Mouse (Mus musculus): ENCODE data around the gene Sipa1l3. TPM values are rescaled to one million over a fixed set of nuclear protein-coding genes. Genes with fewer than 3 reads are reported as not detected.

Sipa1l3 gene
- polyA plus RNA-seq, 1 experiment from 2014 or later: 9.7 TPM

DNA sequence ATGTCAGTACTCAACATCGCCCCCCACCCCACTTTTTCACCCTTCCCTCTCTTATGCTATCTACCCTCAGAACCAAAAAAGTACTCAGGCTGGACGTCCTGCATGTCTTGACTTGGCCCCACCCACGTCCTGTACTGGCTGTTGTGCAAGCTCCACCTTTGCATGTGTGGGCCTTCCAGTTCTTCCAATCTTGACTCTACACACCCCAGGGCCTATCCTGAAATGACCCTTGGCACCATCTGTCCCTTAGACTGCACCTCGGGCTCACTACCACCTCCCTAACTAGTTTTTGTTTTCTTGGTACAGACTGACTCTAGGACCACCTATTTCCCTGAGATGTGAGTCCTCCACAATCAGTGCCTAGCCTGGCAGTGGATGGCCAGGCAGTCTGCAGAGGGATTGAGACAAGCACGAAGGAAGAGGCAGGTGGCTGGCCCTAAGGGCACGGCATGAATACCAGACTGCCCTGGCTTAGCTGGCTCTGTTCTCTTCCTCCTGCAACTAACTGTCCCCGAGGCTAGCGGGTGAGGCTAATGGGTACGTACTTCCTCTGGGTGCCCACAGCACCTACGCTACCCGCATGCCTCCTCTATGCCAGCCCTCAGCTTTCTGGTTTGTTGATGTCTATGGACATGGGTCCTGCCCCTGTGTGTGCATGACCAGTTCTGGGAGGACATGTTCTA, 71.2 kb downstream of the Sipa1l3 start:
- no peaks in the 10 kb centered on the region for H3K36me3 ChIP-seq (ENCODE audit: control insufficient read depth, insufficient read depth, low read length)
- no peak overlapping the region for H3K4me3 ChIP-seq (ENCODE audit: low read depth, low read length)
- H3K27ac ChIP-seq (replicated peaks): no peak overlapping the region
- H3K27me3 ChIP-seq (ENCODE audit: control insufficient read depth, insufficient read depth, low read length): no peaks in the 10 kb centered on the region
- peak; percentile 56 for DNase-seq (ENCODE audit: low spot score)
- TF ChIP-seq CTCF (IDR thresholded peaks at IDR 0.05; ENCODE audit: low read depth): no peak
- TF ChIP-seq EP300 (optimal IDR thresholded peaks at IDR 0.05): no peak
- no peak overlapping the region for H3K4me2 ChIP-seq (replicated peaks; ENCODE audit: low read depth)
- H3K9ac ChIP-seq (ENCODE audit: low read length): no peak overlapping the region; the same call in 1 of the 2 replicates
- no peaks in the 10 kb centered on the region for H3K9me3 ChIP-seq (ENCODE audit: control insufficient read depth, low read length)
- 0 out of 2 replicates have a peak, but pooled peaks have one; percentile 30 for ATAC-seq (ENCODE audit: low FRiP score, low TSS enrichment)
- WGBS: 76% methylated on average over 11 of the region's 11 CpGs
- no peaks in the 10 kb centered on the region for H3K4me1 ChIP-seq (replicated peaks; ENCODE audit: control insufficient read depth, insufficient read depth)

DNA sequence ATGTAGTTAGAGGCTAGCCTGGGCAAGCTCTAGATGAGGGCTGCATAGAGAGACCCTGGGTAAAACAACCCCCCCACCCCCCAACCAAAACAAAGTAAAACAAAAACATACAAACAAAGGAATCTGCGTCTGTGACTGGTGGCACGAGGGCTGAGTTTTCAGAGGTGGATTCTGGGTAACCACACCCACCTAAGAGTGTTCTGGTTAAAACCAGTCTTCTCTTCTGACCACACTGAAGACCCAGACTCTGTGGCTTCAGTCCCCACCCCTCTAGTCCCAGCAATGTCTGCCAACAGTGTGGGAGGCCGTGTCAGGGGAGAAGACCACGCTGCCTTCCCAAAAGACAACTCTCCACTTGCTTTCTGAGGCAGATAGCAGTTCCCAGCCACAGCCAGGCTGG, 72.3 kb downstream of the Sipa1l3 start:
- TF ChIP-seq CTCF (IDR thresholded peaks at IDR 0.05; ENCODE audit: low read depth): no peak
- no peak for TF ChIP-seq EP300 (optimal IDR thresholded peaks at IDR 0.05)
- Histone ChIP-seq H3K9ac (ENCODE audit: low read length) (no peak overlapping the region), H3K4me3 (ENCODE audit: low read depth, low read length) (no peak overlapping the region), H3K9me3 (ENCODE audit: control insufficient read depth, low read length) (no peaks in the 10 kb centered on the region), H3K4me1 (replicated peaks; ENCODE audit: control insufficient read depth, insufficient read depth) (0 out of 2 replicates have a peak, but pooled peaks cover 2% of the 10 kb centered on the region), H3K4me2 (replicated peaks; ENCODE audit: low read depth) (no peak overlapping the region), H3K27me3 (ENCODE audit: control insufficient read depth, insufficient read depth, low read length) (no peaks in the 10 kb centered on the region), H3K27ac (replicated peaks) (no peak overlapping the region), H3K36me3 (ENCODE audit: control insufficient read depth, insufficient read depth, low read length) (no peaks in the 10 kb centered on the region)
- WGBS: 65% methylated on average over 4 of the region's 4 CpGs
- no peak for DNase-seq (ENCODE audit: low spot score)
- no peak for ATAC-seq (ENCODE audit: low FRiP score, low TSS enrichment)

DNA sequence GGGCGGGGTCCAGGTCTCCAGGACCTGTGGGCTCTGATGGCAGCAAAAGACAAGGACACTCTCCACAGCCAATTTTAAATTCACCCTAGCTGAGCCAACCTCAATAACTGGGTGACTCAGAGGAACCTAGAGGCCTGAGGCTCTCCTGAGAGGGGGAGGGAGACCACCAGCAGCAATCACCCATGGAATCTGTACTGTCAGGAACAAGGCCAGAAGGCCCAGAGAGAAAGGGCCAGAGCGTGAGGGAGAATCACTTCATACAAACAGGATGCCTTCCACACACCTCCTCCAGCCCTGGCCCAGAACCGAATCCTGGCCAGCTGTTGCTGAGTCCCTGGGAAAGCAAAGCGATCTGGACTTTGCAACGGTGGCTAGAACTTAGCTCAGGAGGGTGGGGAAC, 73.9 kb downstream of the Sipa1l3 start:
- no peak for DNase-seq (ENCODE audit: low spot score)
- H3K4me1 ChIP-seq (replicated peaks; ENCODE audit: control insufficient read depth, insufficient read depth): peaks cover 2% of the 10 kb centered on the region; the same call in 1 of the 2 replicates
- ATAC-seq (ENCODE audit: low FRiP score, low TSS enrichment): peak; percentile 22; the same call in 1 of the 2 replicates
- WGBS: 39% methylated on average over 5 of the region's 5 CpGs
- H3K4me2 ChIP-seq (replicated peaks; ENCODE audit: low read depth): no peak overlapping the region
- no peaks in the 10 kb centered on the region for H3K36me3 ChIP-seq (ENCODE audit: control insufficient read depth, insufficient read depth, low read length)
- TF ChIP-seq EP300 (optimal IDR thresholded peaks at IDR 0.05) (no peak), CTCF (IDR thresholded peaks at IDR 0.05; ENCODE audit: low read depth) (no peak)
- H3K4me3 ChIP-seq (ENCODE audit: low read depth, low read length): no peak overlapping the region
- H3K27ac ChIP-seq (replicated peaks): peak overlapping the region; percentile 61; the same call in 1 of the 2 replicates
- H3K27me3 ChIP-seq (ENCODE audit: control insufficient read depth, insufficient read depth, low read length): no peaks in the 10 kb centered on the region
- H3K9ac ChIP-seq (ENCODE audit: low read length): no peak overlapping the region
- no peaks in the 10 kb centered on the region for H3K9me3 ChIP-seq (ENCODE audit: control insufficient read depth, low read length)

DNA sequence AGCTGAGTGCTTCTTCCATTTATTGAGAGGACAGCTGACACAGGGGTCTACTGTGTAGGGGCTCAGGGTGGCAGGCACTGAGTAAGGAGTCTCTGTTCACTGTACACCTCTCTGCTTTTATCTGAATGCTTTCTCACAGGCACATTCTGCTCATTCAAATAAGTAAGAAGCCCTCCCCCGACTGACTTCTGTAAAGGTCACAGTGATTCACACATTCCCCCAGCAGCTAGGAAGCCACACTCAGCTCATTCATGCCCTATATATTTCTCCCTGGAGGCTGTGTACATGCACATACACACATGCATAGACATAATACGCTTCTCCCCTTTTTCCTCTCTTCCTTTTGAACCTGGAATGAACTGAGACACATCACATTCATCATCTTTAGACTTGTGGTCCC, 74.4 kb downstream of the Sipa1l3 start:
- TF ChIP-seq EP300 (optimal IDR thresholded peaks at IDR 0.05) (no peak), CTCF (IDR thresholded peaks at IDR 0.05; ENCODE audit: low read depth) (no peak)
- peak; percentile 36; the same call in 1 of the 2 replicates for ATAC-seq (ENCODE audit: low FRiP score, low TSS enrichment)
- peaks cover 2% of the 10 kb centered on the region for H3K4me1 ChIP-seq (replicated peaks; ENCODE audit: control insufficient read depth, insufficient read depth)
- WGBS: 46% methylated on average over 2 of the region's 2 CpGs
- no peaks in the 10 kb centered on the region for H3K9me3 ChIP-seq (ENCODE audit: control insufficient read depth, low read length)
- no peaks in the 10 kb centered on the region for H3K27me3 ChIP-seq (ENCODE audit: control insufficient read depth, insufficient read depth, low read length)
- no peaks in the 10 kb centered on the region for H3K36me3 ChIP-seq (ENCODE audit: control insufficient read depth, insufficient read depth, low read length)
- H3K4me3 ChIP-seq (ENCODE audit: low read depth, low read length): no peak overlapping the region
- H3K27ac ChIP-seq (replicated peaks): peak overlapping the region; percentile 61
- H3K4me2 ChIP-seq (replicated peaks; ENCODE audit: low read depth): no peak overlapping the region
- H3K9ac ChIP-seq (ENCODE audit: low read length): no peak overlapping the region
- DNase-seq (ENCODE audit: low spot score): no peak

DNA sequence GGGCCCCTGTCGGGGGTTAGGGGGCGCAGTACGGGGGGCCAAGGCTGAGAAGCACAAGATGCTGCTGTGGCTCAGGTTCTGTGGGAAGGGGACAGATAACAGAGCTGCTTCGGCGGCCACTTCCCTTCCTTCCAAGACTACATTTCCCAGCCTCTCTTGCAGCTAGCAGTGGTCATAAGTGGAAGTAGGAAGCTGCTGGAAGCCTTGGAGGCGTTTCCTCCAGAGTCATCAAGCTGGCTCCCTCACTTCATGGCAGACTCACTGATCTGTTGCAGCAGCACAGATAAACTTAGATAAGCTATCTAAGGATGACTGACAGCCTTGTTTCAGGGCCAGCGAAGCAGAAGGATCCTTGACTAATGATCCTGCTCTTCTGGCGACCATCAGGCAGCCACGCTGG, 76.6 kb downstream of the Sipa1l3 start:
- Histone ChIP-seq H3K9me3 (ENCODE audit: control insufficient read depth, low read length) (no peaks in the 10 kb centered on the region), H3K4me2 (replicated peaks; ENCODE audit: low read depth) (no peak overlapping the region), H3K4me3 (ENCODE audit: low read depth, low read length) (no peak overlapping the region), H3K27ac (replicated peaks) (no peak overlapping the region), H3K27me3 (ENCODE audit: control insufficient read depth, insufficient read depth, low read length) (no peaks in the 10 kb centered on the region), H3K9ac (ENCODE audit: low read length) (no peak overlapping the region), H3K4me1 (replicated peaks; ENCODE audit: control insufficient read depth, insufficient read depth) (peaks cover 2% of the 10 kb centered on the region), H3K36me3 (ENCODE audit: control insufficient read depth, insufficient read depth, low read length) (no peaks in the 10 kb centered on the region)
- 68% methylated on average over 9 of the region's 9 CpGs for WGBS
- ATAC-seq (ENCODE audit: low FRiP score, low TSS enrichment) (no peak), DNase-seq (ENCODE audit: low spot score) (no peak)
- TF ChIP-seq EP300 (optimal IDR thresholded peaks at IDR 0.05) (no peak), CTCF (IDR thresholded peaks at IDR 0.05; ENCODE audit: low read depth) (0 out of 2 replicates have a peak, but pooled peaks have one; percentile 4)

DNA sequence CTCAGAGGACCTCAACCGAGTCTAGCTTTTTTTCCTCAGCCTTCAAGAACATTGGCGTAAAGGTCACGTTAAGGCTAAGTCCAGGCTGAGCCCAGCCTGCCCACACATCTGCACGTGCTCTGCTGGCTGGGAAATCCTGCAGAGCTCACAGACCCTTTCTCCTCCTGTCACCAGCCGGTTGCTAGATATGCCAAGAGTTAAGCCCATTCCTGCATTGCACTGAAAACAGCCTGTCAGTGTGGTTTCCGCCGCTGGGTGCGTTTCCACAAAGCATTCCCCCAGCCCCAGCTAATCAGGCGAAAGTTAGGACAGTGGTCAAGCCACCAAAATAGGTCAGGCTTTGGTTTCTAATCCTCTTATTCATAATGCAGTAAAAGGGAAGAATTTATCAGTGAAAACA, 77.3 kb downstream of the Sipa1l3 start:
- no peak overlapping the region for H3K4me3 ChIP-seq (ENCODE audit: low read depth, low read length)
- WGBS: 53% methylated on average over 9 of the region's 9 CpGs
- H3K4me1 ChIP-seq (replicated peaks; ENCODE audit: control insufficient read depth, insufficient read depth): peaks cover 2% of the 10 kb centered on the region
- ATAC-seq (ENCODE audit: low FRiP score, low TSS enrichment): no peak
- H3K27ac ChIP-seq (replicated peaks): no peak overlapping the region
- H3K9ac ChIP-seq (ENCODE audit: low read length): no peak overlapping the region
- no peak for TF ChIP-seq EP300 (optimal IDR thresholded peaks at IDR 0.05)
- TF ChIP-seq CTCF (IDR thresholded peaks at IDR 0.05; ENCODE audit: low read depth): no peak
- H3K9me3 ChIP-seq (ENCODE audit: control insufficient read depth, low read length): no peaks in the 10 kb centered on the region
- no peak overlapping the region for H3K4me2 ChIP-seq (replicated peaks; ENCODE audit: low read depth)
- H3K36me3 ChIP-seq (ENCODE audit: control insufficient read depth, insufficient read depth, low read length): no peaks in the 10 kb centered on the region
- DNase-seq (ENCODE audit: low spot score): no peak
- H3K27me3 ChIP-seq (ENCODE audit: control insufficient read depth, insufficient read depth, low read length): no peaks in the 10 kb centered on the region

Data from stomach, postnatal 0 days (tissue).